Mouse (Mus musculus): Measurements from ENCODE around the gene Kif27. TPM values are rescaled to one million over a fixed set of nuclear protein-coding genes. Genes with fewer than 3 reads are reported as not detected.

Kif27 gene
- polyA plus RNA-seq, 1 experiment from 2014 or later, result 0.32 TPM

- Histone ChIP-seq H3K9ac (ENCODE audit: low read depth, low read length) (peak overlapping the region; percentile 85), H3K4me1 (ENCODE audit: control insufficient read depth, insufficient read depth, low read length) (peaks cover 13% of the 10 kb centered on the region), H3K27ac (ENCODE audit: low read length) (no peak overlapping the region), H3K4me3 (ENCODE audit: low read length) (peak overlapping the region; percentile 89), H3K9me3 (ENCODE audit: control insufficient read depth, low read length) (no peaks in the 10 kb centered on the region), H3K4me2 (ENCODE audit: low read depth, low read length) (peak overlapping the region; percentile 91), H3K36me3 (ENCODE audit: control insufficient read depth, insufficient read depth, low read length) (no peaks in the 10 kb centered on the region), H3K27me3 (replicated peaks; ENCODE audit: control insufficient read depth, insufficient read depth, low read length) (no peaks in the 10 kb centered on the region)
- WGBS, result 25% methylated on average over 9 of the region's 9 CpGs
- no peak for ATAC-seq
Measured at GRCm38 (mm10) chr13:58275076-58275475, 83.8 kb downstream of the Kif27 start.

DNA sequence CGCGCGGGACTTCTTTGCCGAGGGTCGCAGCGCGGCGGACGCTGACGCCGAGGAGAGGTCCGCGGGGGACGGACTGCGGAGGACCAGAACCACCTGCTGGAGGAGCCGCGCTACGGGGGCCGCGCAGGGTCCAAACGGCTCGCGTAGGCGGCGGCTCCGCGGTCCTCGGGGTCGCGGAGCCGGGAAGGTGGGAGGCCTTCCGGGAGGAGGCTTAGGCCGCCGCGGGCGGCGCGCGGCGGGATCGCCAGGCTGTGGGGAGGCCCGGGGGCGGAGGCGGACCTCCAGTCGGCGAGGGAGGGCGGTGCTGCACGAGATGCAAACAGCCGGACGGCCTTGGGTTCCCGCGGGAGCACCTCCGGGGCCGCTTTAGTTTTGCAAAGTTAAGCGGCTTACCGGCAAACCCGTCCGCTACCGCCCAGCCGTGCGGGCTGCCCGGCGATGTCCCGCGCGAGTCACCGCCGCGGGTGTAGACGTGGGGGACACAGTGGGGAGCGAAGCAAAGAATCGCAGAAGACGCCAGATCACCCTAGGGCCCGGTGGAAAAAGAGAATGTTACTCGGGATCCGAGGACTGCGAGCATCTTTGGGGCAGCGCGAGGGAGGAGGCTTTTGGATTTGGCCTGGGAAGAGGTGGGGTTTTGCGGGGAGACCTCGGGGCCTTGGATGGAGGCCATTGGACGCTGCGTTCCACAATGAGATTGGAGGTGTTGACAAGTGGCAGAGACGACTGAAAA is 84.5 kb downstream of the Kif27 start:
- peak; percentile 89 for ATAC-seq
- no peaks in the 10 kb centered on the region for H3K36me3 ChIP-seq (ENCODE audit: control insufficient read depth, insufficient read depth, low read length)
- under 1% methylated on average over 84 of the region's 84 CpGs for WGBS

GRCm38 (mm10) chr13:58273411-58274258 is 85.3 kb downstream of the Kif27 start:
- H3K4me2 ChIP-seq (ENCODE audit: low read depth, low read length), result peak overlapping the region; percentile 91
- H3K4me3 ChIP-seq (ENCODE audit: low read length), result peak overlapping the region; percentile 89
- no peaks in the 10 kb centered on the region for H3K36me3 ChIP-seq (ENCODE audit: control insufficient read depth, insufficient read depth, low read length)
- under 1% methylated on average over 88 of the region's 115 CpGs for WGBS
- H3K27ac ChIP-seq (ENCODE audit: low read length), result peak overlapping the region; percentile 79
- H3K4me1 ChIP-seq (ENCODE audit: control insufficient read depth, insufficient read depth, low read length), result peaks cover 13% of the 10 kb centered on the region
- H3K27me3 ChIP-seq (replicated peaks; ENCODE audit: control insufficient read depth, insufficient read depth, low read length), result no peaks in the 10 kb centered on the region
- peak; percentile 76 for ATAC-seq
- H3K9me3 ChIP-seq (ENCODE audit: control insufficient read depth, low read length), result no peaks in the 10 kb centered on the region
- peak overlapping the region; percentile 85 for H3K9ac ChIP-seq (ENCODE audit: low read depth, low read length)

More for the DNA sequence above, 84.5 kb downstream of the Kif27 start:
- Histone ChIP-seq H3K9ac (ENCODE audit: low read depth, low read length) (peak overlapping the region; percentile 85), H3K4me1 (ENCODE audit: control insufficient read depth, insufficient read depth, low read length) (peaks cover 13% of the 10 kb centered on the region), H3K27me3 (replicated peaks; ENCODE audit: control insufficient read depth, insufficient read depth, low read length) (no peaks in the 10 kb centered on the region), H3K9me3 (ENCODE audit: control insufficient read depth, low read length) (no peaks in the 10 kb centered on the region), H3K27ac (ENCODE audit: low read length) (peak overlapping the region; percentile 79), H3K4me2 (ENCODE audit: low read depth, low read length) (peak overlapping the region; percentile 91), H3K4me3 (ENCODE audit: low read length) (peak overlapping the region; percentile 89)

DNA sequence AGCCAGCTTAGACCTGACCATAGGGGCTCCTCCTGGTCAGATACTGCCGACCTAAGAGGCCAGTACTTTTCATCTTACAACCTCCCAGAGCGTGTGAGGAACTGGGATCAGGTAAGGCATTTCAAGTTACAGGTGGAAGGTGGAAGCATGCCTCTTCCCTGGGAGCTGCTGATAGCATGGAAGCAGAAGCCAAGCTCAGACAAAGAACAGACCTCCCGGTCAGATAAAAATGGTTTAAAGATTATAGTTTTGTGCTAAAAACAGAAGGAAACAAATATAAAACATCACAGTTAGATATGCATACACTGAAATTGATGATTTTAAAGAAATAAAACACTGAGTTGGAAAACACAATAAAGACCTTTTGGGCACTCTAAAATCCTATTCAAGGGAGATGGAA is 92.1 kb downstream of the Kif27 start:
- Histone ChIP-seq H3K9me3 (ENCODE audit: control insufficient read depth, low read length) (no peaks in the 10 kb centered on the region), H3K9ac (ENCODE audit: low read depth, low read length) (no peak overlapping the region), H3K4me1 (ENCODE audit: control insufficient read depth, insufficient read depth, low read length) (no peaks in the 10 kb centered on the region), H3K4me3 (ENCODE audit: low read length) (no peak overlapping the region), H3K27ac (ENCODE audit: low read length) (no peak overlapping the region), H3K4me2 (ENCODE audit: low read depth, low read length) (no peak overlapping the region), H3K36me3 (ENCODE audit: control insufficient read depth, insufficient read depth, low read length) (no peaks in the 10 kb centered on the region), H3K27me3 (replicated peaks; ENCODE audit: control insufficient read depth, insufficient read depth, low read length) (no peaks in the 10 kb centered on the region)
- WGBS, result 76% methylated on average over 3 of the region's 3 CpGs
- ATAC-seq, result no peak

GRCm38 (mm10) chr13:58263546-58263945 is 95.4 kb downstream of the Kif27 start:
- Histone ChIP-seq H3K4me3 (ENCODE audit: low read length) (no peak overlapping the region), H3K4me2 (ENCODE audit: low read depth, low read length) (no peak overlapping the region), H3K27me3 (replicated peaks; ENCODE audit: control insufficient read depth, insufficient read depth, low read length) (no peaks in the 10 kb centered on the region), H3K36me3 (ENCODE audit: control insufficient read depth, insufficient read depth, low read length) (no peaks in the 10 kb centered on the region), H3K9ac (ENCODE audit: low read depth, low read length) (no peak overlapping the region), H3K27ac (ENCODE audit: low read length) (no peak overlapping the region), H3K4me1 (ENCODE audit: control insufficient read depth, insufficient read depth, low read length) (no peaks in the 10 kb centered on the region), H3K9me3 (ENCODE audit: control insufficient read depth, low read length) (no peaks in the 10 kb centered on the region)
- ATAC-seq, result no peak
- 88% methylated on average over 8 of the region's 8 CpGs for WGBS

GRCm38 (mm10) chr13:58261674-58262073 is 97.2 kb downstream of the Kif27 start:
- no peak overlapping the region for H3K27ac ChIP-seq (ENCODE audit: low read length)
- H3K9me3 ChIP-seq (ENCODE audit: control insufficient read depth, low read length), result no peaks in the 10 kb centered on the region
- no peak overlapping the region for H3K9ac ChIP-seq (ENCODE audit: low read depth, low read length)
- no peaks in the 10 kb centered on the region for H3K4me1 ChIP-seq (ENCODE audit: control insufficient read depth, insufficient read depth, low read length)
- WGBS, result 86% methylated on average over 4 of the region's 4 CpGs
- H3K27me3 ChIP-seq (replicated peaks; ENCODE audit: control insufficient read depth, insufficient read depth, low read length), result no peaks in the 10 kb centered on the region
- H3K4me3 ChIP-seq (ENCODE audit: low read length), result no peak overlapping the region
- H3K4me2 ChIP-seq (ENCODE audit: low read depth, low read length), result no peak overlapping the region
- no peak for ATAC-seq
- no peaks in the 10 kb centered on the region for H3K36me3 ChIP-seq (ENCODE audit: control insufficient read depth, insufficient read depth, low read length)

GRCm38 (mm10) chr13:58253268-58253667 is 105.7 kb downstream of the Kif27 start:
- no peak overlapping the region for H3K4me2 ChIP-seq (ENCODE audit: low read depth, low read length)
- H3K27me3 ChIP-seq (replicated peaks; ENCODE audit: control insufficient read depth, insufficient read depth, low read length), result no peaks in the 10 kb centered on the region
- no peak overlapping the region for H3K9ac ChIP-seq (ENCODE audit: low read depth, low read length)
- H3K27ac ChIP-seq (ENCODE audit: low read length), result no peak overlapping the region
- 85% methylated on average over 1 of the region's 1 CpGs for WGBS
- no peaks in the 10 kb centered on the region for H3K36me3 ChIP-seq (ENCODE audit: control insufficient read depth, insufficient read depth, low read length)
- no peak overlapping the region for H3K4me3 ChIP-seq (ENCODE audit: low read length)
- H3K4me1 ChIP-seq (ENCODE audit: control insufficient read depth, insufficient read depth, low read length), result no peaks in the 10 kb centered on the region
- no peak for ATAC-seq
- H3K9me3 ChIP-seq (ENCODE audit: control insufficient read depth, low read length), result no peaks in the 10 kb centered on the region

DNA sequence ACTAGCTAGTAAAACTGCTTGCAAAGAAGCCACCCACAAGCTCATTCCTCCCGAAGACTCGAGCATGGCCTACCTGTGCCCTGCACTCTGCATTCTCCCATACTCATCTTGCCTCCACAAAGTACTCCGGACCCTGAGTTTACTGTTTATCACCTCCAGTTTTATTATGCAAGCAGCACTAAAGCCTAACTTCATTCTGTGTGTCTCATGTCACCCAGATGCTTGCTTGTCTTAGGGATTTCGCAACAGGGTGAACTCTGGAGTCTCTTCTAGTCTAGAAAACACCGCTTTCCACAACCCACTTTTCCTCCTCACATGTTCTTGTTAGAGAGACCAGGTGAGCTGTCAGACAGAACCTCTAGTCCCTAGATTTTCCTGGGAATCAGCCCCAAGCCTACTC is 110.0 kb downstream of the Kif27 start:
- Histone ChIP-seq H3K4me2 (ENCODE audit: low read depth, low read length) (no peak overlapping the region), H3K9ac (ENCODE audit: low read depth, low read length) (no peak overlapping the region), H3K36me3 (ENCODE audit: control insufficient read depth, insufficient read depth, low read length) (peaks cover 3% of the 10 kb centered on the region; the same call in 1 of the 2 replicates), H3K9me3 (ENCODE audit: control insufficient read depth, low read length) (no peaks in the 10 kb centered on the region), H3K4me3 (ENCODE audit: low read length) (no peak overlapping the region), H3K27ac (ENCODE audit: low read length) (no peak overlapping the region), H3K4me1 (ENCODE audit: control insufficient read depth, insufficient read depth, low read length) (no peaks in the 10 kb centered on the region), H3K27me3 (replicated peaks; ENCODE audit: control insufficient read depth, insufficient read depth, low read length) (no peaks in the 10 kb centered on the region)
- WGBS, result 83% methylated on average over 5 of the region's 5 CpGs
- peak; percentile 33; the same call in 1 of the 2 replicates for ATAC-seq
